Mouse (Mus musculus): ENCODE measurements around the gene Rapgef5.

DNA sequence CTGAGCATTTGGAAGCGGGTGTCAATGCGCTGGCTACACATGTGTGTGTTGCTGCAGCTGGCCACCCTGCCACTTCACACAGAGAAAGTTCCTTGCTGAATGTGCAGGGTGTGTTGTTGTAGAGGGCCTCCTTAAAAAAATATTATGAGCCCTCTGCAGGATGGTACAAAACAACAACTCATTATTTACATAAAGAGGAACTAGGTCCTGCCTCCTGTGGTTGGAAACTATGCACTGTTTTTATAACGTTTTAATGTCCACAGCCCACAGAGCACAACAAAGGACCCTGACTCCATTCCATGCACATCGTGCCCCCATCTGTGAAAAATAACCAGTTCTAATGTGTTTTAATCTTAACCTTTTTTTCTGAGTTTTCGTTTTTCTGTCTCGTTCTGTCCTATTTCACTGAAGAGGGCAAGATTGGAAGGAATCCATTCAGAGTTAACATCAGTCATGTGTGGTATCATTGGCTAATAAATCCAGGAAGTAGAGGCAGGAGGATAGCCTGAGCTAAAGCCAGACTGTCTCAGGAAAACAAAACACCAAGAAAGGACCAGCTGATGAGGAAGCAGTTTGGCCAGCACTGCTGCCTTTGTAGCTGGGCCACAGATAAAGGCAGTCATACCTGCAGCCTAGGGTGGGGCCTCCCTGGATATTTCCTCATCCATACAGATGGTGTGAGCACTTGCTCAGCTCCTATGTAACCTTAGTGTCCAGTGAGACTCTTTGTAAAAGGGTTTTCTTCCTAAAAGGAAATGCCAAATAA, 123.3 kb downstream of the Rapgef5 start:
- TF ChIP-seq GATA1 (IDR thresholded peaks at IDR 0.05; ENCODE audit: low read length) (no peak), TAL1 (IDR thresholded peaks at IDR 0.05; ENCODE audit: low read length) (no peak)
